Mouse (Mus musculus) urinary bladder, postnatal 4 days (tissue): ENCODE results near the gene Uaca.

Source experiments
- DNase-seq, 2 experiments: peaks; one replicate each; pipeline ENCODE4 v3.0.0; 2021 to 2022; ENCODE audit warnings: low spot score in 2 of 2

Uaca gene

DNA sequence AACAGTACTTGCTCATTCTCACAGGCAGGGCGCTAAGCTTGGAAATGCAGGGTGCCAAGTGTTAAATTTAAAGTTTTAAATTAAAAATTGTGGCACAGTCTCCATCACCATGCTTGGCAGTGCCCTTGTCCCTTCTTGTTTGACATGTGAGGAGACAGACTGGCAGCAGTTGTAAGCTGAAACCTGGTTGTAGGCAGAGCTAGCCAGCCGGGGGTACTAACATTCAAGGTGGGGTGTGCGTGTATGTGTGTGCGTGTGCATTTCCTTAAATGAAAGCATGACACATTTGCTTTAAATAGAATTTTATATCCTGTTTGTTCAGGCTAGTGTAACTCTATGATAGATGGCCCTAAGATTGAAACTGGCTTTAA, 42.7 kb downstream of the Uaca start:
- no peak for DNase-seq

DNA sequence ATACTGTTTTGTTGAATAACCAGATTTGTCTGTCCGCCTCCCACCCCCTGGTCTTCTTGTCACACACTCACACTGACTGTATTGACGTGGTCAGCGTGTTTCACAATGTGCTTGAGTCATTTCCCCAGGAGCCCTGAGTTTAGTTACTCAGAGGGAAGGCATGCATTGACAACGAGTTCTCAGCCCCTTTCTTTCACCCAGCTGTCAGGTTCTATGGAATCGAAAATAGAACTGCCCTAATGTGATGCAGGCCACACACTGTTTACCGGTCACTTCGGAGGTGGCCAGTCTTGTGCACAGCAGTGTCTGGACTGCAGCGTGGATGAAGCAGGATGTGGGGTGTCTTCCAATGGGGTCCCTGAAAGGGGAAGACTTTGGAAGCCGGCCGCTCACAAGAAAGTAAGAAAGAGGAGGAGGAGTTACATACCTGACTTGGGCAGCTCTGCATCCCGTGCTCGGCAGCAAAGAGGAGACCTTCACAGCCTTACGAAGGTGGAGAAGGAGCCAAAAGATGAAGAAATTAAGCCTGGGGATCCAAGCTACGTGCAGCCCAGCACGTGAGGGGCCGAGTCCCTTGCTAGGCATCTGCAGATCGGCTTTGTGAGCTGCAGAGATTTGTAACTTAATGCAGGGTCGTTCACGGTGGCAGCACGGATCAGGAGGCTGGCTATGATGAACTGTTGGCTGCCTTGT, 43.3 kb downstream of the Uaca start:
- no peak for DNase-seq

DNA sequence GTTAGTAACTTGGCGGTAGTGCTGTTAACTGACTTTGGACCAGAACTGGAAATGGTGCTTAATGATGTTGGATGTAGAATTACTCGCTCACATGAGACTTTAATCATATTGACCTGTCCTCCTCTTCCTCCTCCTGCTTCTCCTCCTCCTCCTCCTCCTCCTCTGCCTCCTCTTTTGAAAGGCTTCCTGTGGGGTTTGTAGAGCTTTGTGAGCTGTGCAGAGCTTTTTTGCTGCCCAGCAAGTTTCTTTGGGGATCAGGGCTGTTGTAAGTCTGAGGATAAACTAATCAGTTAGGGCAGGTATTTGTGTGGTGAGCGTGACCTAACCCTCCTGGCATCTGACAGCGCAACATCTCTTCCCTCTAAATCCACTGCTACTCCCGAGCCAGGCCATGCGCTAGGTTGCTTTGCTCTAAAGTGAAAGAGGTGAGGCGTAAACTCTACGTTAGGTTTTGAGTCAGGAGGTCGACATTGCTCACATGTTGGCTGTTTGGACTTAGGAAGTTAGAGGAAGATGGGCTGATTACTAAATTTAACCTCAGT, 44.1 kb downstream of the Uaca start:
- DNase-seq, result no peak

DNA sequence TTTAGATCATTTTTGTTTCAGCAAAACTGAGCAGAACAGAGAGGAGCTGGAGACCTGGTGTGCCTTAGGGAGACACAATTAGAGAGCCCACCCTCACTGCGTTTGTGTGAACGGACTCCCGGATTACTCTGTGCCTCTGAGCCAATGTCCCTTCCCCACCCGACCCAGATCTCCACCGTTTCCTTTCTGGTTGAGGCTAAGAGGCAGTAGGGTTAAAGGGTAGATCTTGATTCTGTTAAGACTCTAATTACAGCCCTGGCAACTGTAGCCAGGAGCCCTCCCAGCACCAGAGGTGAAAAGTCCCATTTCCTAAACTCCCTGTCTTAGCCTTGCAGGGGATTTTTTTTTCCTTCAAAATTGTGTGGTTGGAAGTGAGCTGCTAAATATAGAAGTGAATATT, 47.1 kb downstream of the Uaca start:
- no peak for DNase-seq

DNA sequence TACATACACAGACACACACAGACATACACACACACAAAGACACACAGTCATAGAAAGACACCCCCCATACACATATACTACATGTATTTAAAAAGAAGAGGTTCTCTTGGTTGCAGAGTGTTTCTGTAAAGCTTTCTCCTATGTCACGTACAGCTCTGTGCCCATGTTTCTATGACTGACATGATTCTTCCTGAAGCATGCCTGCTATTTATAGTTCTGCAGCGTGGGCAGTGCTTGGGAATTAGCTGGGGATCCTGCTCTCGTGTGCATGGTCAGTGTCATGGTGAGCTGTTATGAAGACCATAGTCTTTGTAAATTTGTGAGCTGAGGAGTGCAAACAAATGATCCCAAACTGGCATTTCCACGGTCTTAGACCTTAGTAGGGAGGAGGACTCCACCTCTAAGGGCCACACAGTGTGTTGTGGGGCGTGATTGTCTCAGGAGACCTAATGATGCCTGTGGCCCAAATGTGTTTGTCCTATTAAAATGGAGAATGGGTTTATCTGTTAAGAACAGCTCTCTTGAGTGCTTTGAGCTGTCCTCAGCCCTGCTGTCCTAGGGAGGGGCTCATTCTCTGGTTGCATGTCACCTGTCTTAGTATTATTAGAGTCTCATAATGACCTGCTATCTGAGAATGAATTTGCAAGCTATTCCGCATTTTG, 49.2 kb downstream of the Uaca start:
- DNase-seq, result no peak

DNA sequence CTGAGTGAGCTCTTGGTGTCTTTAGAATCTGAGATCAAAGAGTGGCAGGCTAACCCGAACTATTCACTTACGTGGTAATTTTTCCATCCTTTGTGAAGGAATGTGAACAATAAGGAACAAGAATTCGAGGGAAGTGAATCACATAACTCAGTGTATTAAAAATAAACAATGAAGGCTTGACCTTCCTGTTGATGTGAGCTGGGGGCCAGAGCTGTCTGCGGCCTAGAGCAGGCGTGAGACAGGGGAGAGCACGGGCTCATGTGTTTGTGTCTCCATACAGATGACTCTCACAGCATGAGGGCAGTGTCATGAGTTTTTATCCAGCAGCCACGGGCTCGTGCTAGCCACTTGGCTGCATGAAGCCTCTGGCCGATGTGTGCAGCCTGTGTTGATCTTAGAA, 54.4 kb downstream of the Uaca start:
- DNase-seq, result no peak

DNA sequence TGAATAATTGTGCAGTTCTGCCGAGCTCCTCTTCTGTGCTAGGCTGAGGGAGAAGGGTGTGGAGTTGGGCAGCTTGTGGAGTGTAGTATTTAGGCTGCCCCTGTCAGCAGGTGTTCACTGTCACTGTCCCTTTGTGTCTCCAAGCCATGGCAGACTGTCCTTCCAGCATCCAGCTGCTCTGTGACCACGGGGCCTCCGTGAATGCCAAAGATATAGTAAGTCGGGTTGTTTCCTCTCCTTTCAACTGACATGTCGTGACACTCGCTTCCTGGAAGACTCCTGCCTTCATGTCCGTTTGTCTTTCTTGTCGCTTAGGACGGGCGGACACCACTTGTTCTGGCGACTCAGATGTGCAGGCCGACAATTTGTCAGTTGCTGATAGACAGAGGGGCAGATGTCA, 55.6 kb downstream of the Uaca start:
- no peak for DNase-seq

DNA sequence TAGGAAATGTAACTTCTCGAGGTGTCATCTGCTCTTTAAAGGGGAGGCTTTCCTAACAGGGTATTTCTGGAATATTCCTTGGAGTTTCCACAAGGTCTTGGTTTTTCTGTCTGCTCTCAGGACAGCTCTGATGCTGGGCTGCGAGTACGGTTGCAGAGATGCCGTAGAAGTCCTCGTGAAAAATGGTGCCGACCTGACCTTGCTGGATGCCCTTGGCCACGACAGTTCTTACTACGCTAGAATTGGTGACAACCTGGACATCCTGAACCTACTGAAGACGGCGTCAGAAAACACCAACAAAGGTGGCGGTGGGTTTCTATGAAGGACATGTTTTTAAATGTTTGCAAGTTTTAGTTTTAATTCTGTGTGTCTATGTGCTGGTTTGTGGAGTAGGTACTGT, 59.9 kb downstream of the Uaca start:
- DNase-seq, result no peak

DNA sequence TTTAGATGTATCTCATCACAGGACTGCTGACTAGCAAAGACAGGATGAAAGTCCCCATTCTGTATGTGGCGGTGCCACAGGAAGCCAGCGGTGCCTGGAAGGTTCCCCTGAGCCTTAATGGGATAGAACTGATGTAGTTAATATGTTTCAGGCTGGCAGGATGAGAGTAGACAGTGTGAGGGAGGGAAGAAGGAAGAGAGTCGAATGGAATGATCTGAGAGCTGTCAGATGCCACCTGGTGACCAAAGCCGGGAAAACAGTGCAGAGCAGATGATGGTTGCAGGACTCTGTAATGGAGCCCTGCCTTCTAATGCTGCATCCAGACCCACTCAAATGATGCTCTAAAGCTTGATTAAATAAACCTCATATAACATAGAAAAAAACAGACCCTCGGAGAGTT, 63.5 kb downstream of the Uaca start:
- no peak for DNase-seq

DNA sequence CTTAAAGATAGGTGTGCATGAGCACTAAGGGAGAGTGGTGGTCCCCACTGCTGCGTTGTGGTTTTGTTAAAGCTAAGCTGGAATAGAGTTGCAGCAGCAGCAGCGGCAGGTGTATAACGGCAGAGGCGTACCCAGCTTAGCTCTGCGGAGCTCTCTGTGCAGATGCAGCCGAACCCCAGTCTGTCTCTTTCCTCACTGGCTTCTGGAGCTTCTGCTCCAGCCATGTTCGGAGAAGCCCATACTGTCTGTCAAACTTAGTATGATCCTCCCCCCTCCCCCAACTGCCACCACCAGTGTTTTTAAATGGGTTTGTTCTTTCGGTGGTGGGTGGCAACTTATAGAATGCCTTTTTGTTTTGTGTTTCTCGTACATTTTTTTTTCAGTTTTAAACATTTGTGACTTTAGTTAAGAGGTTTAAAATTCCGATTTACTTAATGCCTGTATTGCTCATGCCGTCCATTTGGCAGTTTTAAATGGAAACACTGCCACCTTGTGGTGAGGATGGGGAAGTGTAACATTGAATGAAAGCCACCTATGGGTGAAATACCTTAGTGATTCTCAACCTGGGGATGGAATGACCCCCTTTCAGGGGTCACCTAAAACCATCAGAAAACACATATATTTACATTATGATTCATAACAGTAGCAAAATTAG, 64.1 kb downstream of the Uaca start:
- DNase-seq, result no peak

DNA sequence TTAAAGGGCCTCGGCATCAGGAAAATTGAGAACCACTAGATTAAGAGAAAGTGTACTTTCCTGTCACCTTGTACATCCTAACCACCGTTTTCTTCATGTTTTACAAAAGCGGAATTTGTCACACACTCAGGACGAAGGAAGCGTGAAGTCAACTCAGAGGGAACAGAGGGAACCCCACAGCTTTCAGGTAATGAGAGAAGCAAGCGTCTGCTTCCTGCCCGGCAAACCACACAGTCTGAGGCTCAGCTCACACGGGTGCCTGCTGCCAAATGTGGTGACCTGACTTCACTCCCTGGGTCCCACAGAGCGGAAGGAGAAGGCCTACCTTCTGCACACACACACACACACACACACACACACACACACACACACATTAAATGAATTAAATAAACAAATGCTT, 64.7 kb downstream of the Uaca start:
- DNase-seq, result no peak

DNA sequence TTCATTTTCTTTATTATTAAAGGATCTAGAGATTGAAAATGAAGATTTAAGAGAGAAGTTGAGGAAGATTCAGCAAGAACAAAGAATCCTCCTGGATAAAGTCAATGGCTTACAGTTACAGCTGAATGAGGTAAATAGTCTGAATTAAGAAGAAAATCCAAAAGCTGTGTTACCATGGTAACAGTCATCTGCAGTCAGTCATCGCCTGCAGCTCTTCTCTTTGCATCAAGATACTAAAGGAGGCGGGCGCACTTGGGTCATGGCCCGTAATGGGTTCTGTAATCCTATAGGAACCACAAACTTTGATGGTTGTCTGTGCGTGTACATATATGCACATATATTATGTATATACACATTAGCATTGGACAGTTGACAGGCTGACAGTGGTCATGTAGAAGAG, 66.7 kb downstream of the Uaca start:
- DNase-seq, result no peak

DNA sequence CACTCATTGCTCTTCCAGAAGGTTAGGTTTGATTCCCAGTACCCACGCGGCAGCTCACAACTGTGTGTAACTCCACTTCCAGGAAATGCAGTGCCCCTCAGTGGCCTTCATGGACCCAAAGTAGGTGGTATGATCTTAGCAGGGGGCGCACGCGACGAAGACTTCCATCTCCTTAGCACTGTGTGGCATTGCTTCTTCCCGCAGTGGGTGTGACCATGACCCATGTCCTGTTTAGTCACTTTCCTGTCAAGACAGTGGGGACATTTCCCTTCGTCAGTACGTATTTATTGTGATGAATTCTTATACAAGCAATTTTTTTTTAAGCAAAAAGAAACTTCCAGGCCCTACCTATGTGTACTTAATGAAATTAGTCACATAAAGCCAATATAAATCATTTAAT, 70.3 kb downstream of the Uaca start:
- DNase-seq, result no peak

DNA sequence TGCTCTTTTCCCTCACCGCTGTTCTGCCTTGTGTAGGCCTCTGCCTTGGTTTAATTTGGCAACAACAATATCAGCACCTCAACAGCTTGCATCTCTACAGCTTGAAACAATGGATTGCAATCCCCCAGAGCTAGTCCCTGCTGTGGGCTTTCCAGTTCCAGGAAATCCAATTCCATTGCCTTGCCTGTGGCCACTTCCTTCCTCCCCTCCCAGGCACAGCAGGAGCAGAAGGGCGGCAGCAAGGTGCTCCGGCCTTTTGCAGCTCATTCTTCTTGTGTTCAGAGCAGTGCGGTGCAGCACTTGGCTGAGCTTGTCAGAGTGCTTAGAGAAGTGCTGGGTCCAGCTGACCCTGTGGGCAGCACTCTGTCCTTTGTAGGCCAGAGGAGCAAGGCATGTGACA, 71.5 kb downstream of the Uaca start:
- DNase-seq, result no peak

DNA sequence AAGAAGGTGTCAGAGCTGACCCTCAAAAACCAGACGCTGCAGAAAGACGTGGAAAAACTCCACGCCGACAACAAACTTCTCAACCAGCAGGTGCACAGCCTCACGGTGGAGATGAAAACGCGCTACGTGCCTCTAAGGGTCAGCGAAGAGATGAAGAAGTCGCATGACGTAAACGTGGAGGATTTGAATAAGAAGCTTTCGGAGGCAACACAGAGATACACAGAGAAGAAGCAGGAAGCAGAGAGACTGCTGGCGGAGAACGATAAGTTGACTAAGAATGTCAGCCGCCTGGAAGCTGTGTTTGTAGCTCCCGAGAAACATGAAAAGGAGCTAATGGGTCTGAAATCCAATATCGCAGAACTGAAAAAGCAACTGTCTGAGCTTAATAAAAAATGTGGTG, 76.1 kb downstream of the Uaca start:
- DNase-seq, result no peak

DNA sequence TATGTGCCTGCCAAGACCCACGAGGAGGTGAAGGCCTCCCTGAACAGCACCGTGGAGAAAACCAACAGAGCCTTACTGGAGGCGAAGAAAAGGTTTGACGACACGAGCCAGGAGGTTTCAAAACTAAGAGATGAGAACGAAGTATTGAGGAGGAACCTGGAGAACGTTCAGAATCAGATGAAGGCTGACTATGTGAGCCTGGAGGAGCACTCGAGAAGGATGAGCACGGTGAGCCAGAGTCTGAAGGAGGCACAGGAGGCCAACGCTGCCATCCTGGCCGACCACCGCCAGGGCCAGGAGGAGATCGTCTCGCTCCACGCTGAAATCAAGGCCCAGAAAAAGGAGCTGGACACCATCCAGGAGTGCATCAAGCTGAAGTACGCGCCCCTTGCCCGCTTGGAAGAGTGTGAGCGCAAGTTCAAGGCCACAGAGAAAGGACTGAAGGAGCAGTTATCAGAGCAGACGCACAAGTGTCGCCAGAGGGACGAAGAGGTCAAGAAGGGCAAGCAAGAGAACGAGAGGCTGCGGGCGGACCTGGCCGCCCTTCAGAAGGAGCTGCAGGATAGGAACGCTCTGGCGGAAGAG, 76.7 kb downstream of the Uaca start:
- DNase-seq, result no peak

DNA sequence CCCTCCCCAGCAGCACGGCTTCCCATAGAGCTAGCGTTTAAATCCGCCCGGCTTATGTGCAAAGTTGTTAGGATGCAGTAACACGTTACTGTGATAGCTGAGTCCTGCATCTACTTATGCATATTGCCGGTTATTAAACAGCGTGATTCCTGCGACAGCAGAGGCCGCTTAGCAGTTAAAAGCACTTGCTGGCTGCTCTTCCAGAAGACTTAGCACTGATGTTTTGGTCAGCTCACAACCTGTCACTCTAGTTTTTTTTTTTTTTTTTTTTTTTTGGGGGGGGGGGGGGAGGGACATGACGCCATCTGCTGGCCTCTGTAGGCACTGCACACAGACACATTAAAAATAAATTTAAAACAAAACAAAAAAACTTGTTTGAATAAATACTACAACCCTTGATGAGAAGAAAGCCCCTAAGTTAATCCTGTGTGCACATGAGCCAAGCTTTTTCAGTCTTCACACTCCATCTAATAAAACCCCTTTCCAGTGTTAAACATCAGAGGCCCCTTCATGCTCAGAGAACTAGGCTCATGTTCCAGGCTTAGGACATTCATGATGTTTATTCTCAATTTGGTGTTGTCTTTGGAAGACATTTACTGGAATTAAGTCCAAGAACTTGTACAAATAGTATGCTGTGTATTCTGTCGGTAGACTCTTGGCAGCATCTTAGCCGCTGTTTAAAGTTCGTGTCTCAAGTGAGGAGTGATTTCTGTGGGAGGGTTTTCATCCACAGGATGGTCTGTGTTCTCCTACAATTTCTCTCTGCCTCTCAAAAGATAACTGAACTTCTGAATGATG, 79.1 kb downstream of the Uaca start:
- DNase-seq, result no peak

DNA sequence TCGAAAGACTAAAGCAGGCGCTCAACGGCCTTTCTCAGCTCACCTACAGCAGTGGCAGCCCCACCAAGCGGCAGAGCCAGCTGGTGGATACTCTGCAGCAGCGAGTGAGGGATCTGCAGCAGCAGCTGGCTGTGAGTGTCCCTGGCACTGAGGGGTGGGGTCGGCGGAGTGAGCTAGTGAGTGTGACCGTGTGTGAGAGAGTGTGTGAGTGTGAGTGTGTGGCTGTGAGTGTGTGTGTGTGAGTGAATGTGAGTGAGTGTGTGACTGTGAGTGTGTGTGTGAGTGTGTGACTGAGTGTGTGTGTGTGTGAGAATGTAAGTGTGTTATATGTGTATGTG, 79.7 kb downstream of the Uaca start:
- no peak for DNase-seq

DNA sequence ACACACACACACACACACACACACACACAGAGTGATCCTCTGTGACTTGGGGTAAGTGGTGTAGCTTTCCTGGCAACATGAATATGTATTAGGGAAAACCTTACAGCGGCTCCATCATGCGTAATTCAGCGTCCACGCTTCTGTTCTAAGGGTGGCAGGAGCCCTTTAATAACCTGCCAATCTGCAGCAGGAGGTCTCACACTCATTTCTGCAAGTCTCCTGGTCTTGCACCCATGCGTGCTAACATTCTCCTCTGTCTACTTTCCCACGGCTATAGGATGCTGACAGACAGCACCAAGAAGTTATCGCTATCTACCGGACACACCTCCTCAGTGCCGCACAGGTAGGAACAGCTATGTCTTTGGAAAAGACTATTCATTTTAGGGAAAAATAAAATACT, 81.7 kb downstream of the Uaca start:
- DNase-seq, result no peak

DNA sequence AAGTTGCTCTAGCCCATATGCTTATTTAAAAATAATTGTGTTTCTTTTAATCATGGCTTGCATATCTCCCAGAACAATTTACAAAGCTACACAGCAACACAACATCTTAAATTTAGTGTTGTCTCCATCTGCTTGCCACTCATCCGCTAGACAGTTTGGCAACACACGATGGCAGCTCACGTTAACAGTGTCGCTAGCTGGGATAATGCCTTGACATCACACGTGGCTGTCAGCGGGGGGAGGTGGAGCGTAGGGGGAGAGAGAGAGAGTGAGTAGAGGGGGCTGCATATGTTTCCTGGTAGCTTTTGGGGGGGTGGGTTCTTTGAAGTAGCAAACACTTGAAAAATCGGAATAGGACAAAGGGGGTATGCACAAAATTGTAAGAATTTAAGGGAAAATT, 82.2 kb downstream of the Uaca start:
- DNase-seq, result no peak

DNA sequence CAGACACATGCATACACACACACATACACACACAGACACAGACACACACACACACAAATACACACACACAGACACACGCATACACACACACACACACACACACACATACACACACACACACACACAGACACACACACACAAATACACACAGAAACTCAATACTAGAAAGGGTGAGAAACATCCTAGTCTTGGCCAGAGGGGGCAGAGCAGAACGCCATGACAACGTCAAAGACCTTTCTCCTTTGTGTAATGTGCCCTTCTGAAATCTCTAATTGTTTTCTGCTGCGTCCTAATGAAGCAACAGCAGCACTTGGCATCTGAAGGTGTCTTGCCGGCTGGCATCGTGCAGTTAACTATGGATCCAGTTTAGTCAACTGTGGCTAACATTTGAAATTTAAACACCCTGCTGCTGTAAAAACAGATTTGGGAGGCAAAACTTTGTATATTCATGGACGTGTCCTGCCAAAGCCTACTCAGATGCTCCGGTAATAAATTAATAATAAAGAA, 83.8 kb downstream of the Uaca start:
- no peak for DNase-seq

DNA sequence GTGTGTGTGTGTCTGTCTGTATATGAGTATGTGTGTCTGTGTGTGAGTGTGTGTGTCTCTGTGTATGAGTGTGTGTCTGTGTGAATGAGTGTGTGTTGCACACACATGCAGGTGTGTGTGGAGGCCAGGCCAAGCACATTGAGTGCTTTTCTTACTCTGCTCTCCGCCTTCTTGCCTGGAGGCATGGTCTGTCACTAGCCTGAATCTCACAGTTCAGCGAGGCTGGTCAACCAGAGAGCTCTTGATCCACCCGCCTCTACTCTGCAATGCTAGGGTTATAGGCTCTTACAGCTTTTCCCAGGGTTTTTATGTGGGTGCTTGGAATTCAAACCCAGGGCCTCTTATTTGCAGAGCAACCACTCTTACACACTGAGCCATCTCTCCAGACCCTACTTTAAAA, 84.3 kb downstream of the Uaca start:
- DNase-seq, result no peak
